Mouse (Mus musculus) liver, postnatal 0 days (tissue): Measurements from ENCODE around the gene Ankrd39. TPM values are rescaled to one million over a fixed set of nuclear protein-coding genes. Genes with fewer than 3 reads are reported as not detected.

ENCODE experiments used
- ATAC-seq: fragments of 200-750 bp; cut with Nextera tagmentation; 2 replicates; pipeline ENCODE4 v1.8.0; 2017; ENCODE audit warnings: mild to moderate bottlenecking, moderate library complexity
- DNase-seq: peaks from one replicate; pipeline ENCODE4 v3.0.0-alpha.2; 2016
- H3K27ac ChIP-seq: fragments of 300-500 bp; sonication (generic); 2 replicates; pipeline ENCODE4 v1.5.1; 2014; ENCODE audit warnings: antibody characterized with exemption, moderate library complexity, mild to moderate bottlenecking, low read depth
- H3K27me3 ChIP-seq: fragments of 300-500 bp; sonication (generic); 2 replicates; pipeline ENCODE4 v1.6.1; 2014; ENCODE audit warnings: low read length, control low read depth, mixed read lengths; ENCODE audit not compliant: insufficient read depth
- H3K36me3 ChIP-seq: fragments of 300-500 bp; sonication (generic); replicated peaks from 2 replicates; pipeline ENCODE4 v1.6.1; 2014; ENCODE audit warnings: mild to moderate bottlenecking, control low read depth, low read length, moderate library complexity, mixed read lengths; ENCODE audit not compliant: insufficient read depth
- H3K4me1 ChIP-seq: fragments of 300-500 bp; sonication (generic); 2 replicates; pipeline ENCODE4 v1.6.1; 2014; ENCODE audit warnings: antibody characterized with exemption, mild to moderate bottlenecking, control low read depth; ENCODE audit not compliant: insufficient read depth
- H3K4me2 ChIP-seq: fragments of 300-500 bp; sonication (generic); 2 replicates; pipeline ENCODE4 v1.6.1; 2014; ENCODE audit warnings: low read depth, mild to moderate bottlenecking, low read length, moderate library complexity, mixed read lengths
- H3K4me3 ChIP-seq: fragments of 300-500 bp; sonication (generic); 2 replicates; pipeline ENCODE4 v1.5.1; 2014; ENCODE audit warnings: low read depth, low read length
- H3K9ac ChIP-seq: fragments of 300-500 bp; sonication (generic); replicated peaks from 2 replicates; pipeline ENCODE4 v1.6.1; 2014; ENCODE audit warnings: mild to moderate bottlenecking, moderate library complexity
- H3K9me3 ChIP-seq: fragments of 300-500 bp; sonication (generic); 2 replicates; pipeline ENCODE4 v1.6.1; 2016; ENCODE audit warnings: mild to moderate bottlenecking, control low read depth, low read length, mixed read lengths
- CTCF ChIP-seq: sonication (generic); IDR thresholded peaks from 2 replicates; pipeline ENCODE4 v1.5.1; 2016; ENCODE audit warnings: antibody characterized with exemption, low read depth
- EP300 ChIP-seq: IDR thresholded peaks from 2 replicates; pipeline ENCODE4 v1.6.1; 2016; ENCODE audit warnings: antibody characterized with exemption, low read depth, mild to moderate bottlenecking
- WGBS: fragments of 180-500 bp; shearing (Covaris S2); extraction: QIAGEN DNeasy Blood & Tissue Kit; methylation state at CpG from one replicate; pipeline ENCODE4 v1.1.7; 2014; ENCODE audit not compliant: insufficient replicate concordance; 5-methylcytosine and 5-hydroxymethylcytosine counted together
- polyA plus RNA-seq: library from polyadenylated mRNA; unstranded; fragments of >200 nt; fragmentation: Nextera tagmentation; extraction: Ambion mirVana; gene quantifications from 2 replicates; pipeline ENCODE4 v1.2.1, GENCODE M21; 2015

Ankrd39 gene
- polyA plus RNA-seq, 1 experiment from 2014 or later, result 7.4 TPM

GRCm38 (mm10) chr1:36536397-36536728 lies 10.9 kb downstream of the Ankrd39 start:
- Histone ChIP-seq H3K9ac (no peak overlapping the region), H3K9me3 (no peaks in the 10 kb centered on the region), H3K27ac (peak overlapping the region; percentile 78), H3K4me1 (peaks cover 19% of the 10 kb centered on the region; the same call in 1 of the 2 replicates), H3K27me3 (no peaks in the 10 kb centered on the region), H3K4me3 (no peak overlapping the region), H3K4me2 (no peak overlapping the region), H3K36me3 (0 out of 2 replicates have a peak, but pooled peaks cover 8% of the 10 kb centered on the region)
- no peak for DNase-seq
- WGBS, result 60% methylated on average over 8 of the region's 8 CpGs
- no peak for ATAC-seq
- no peak for TF ChIP-seq EP300
- TF ChIP-seq CTCF, result no peak

GRCm38 (mm10) chr1:36535477-36536396 lies 11.5 kb downstream of the Ankrd39 start:
- 75% methylated on average over 11 of the region's 11 CpGs for WGBS
- no peaks in the 10 kb centered on the region for H3K27me3 ChIP-seq
- no peak overlapping the region for H3K4me3 ChIP-seq
- peak overlapping the region; percentile 78 for H3K27ac ChIP-seq
- 0 out of 2 replicates have a peak, but pooled peaks cover 8% of the 10 kb centered on the region for H3K36me3 ChIP-seq
- 0 out of 2 replicates have a peak overlapping the region, but pooled peaks have one; percentile 34 for H3K9ac ChIP-seq
- ATAC-seq (no peak), DNase-seq (no peak)
- TF ChIP-seq EP300, result no peak
- TF ChIP-seq CTCF, result no peak
- H3K9me3 ChIP-seq, result no peaks in the 10 kb centered on the region
- H3K4me1 ChIP-seq, result peaks cover 19% of the 10 kb centered on the region; the same call in 1 of the 2 replicates
- no peak overlapping the region for H3K4me2 ChIP-seq

GRCm38 (mm10) chr1:36534595-36535058 lies 12.6 kb downstream of the Ankrd39 start:
- no peak overlapping the region for H3K4me2 ChIP-seq
- H3K4me3 ChIP-seq, result no peak overlapping the region
- ATAC-seq (no peak), DNase-seq (no peak)
- H3K27ac ChIP-seq, result no peak overlapping the region
- H3K4me1 ChIP-seq, result peaks cover 17% of the 10 kb centered on the region; the same call in 1 of the 2 replicates
- H3K9ac ChIP-seq, result no peak overlapping the region
- no peak for TF ChIP-seq EP300
- no peak for TF ChIP-seq CTCF
- no peaks in the 10 kb centered on the region for H3K9me3 ChIP-seq
- WGBS, result 54% methylated on average over 6 of the region's 6 CpGs
- no peaks in the 10 kb centered on the region for H3K27me3 ChIP-seq
- H3K36me3 ChIP-seq, result no peaks in the 10 kb centered on the region

- H3K4me2 ChIP-seq, result no peak overlapping the region
- H3K27me3 ChIP-seq, result no peaks in the 10 kb centered on the region
- no peak for DNase-seq
- H3K36me3 ChIP-seq, result no peaks in the 10 kb centered on the region
- 87% methylated on average over 6 of the region's 6 CpGs for WGBS
- no peak overlapping the region for H3K27ac ChIP-seq
- H3K9ac ChIP-seq, result no peak overlapping the region
- ATAC-seq, result no peak
- no peaks in the 10 kb centered on the region for H3K9me3 ChIP-seq
- H3K4me3 ChIP-seq, result no peak overlapping the region
- no peak for TF ChIP-seq EP300
- no peak for TF ChIP-seq CTCF
- peaks cover 16% of the 10 kb centered on the region; the same call in 1 of the 2 replicates for H3K4me1 ChIP-seq
Measured at GRCm38 (mm10) chr1:36533546-36533945, 13.7 kb downstream of the Ankrd39 start.

- Histone ChIP-seq H3K27me3 (no peaks in the 10 kb centered on the region), H3K36me3 (no peaks in the 10 kb centered on the region), H3K9ac (no peak overlapping the region), H3K4me3 (no peak overlapping the region), H3K4me2 (no peak overlapping the region), H3K9me3 (no peaks in the 10 kb centered on the region), H3K27ac (no peak overlapping the region), H3K4me1 (peaks cover 20% of the 10 kb centered on the region)
- ATAC-seq, result no peak
- WGBS, result 88% methylated on average over 12 of the region's 12 CpGs
- no peak for DNase-seq
- TF ChIP-seq CTCF (no peak), EP300 (no peak)
Measured at GRCm38 (mm10) chr1:36531461-36531860, 15.8 kb downstream of the Ankrd39 start.

GRCm38 (mm10) chr1:36530962-36531361 lies 16.3 kb downstream of the Ankrd39 start:
- Histone ChIP-seq H3K9ac (no peak overlapping the region), H3K36me3 (peaks cover under 1% of the 10 kb centered on the region; the same call in 1 of the 2 replicates), H3K27ac (no peak overlapping the region), H3K27me3 (no peaks in the 10 kb centered on the region), H3K4me3 (no peak overlapping the region), H3K9me3 (no peaks in the 10 kb centered on the region), H3K4me1 (peaks cover 20% of the 10 kb centered on the region), H3K4me2 (no peak overlapping the region)
- DNase-seq (no peak), ATAC-seq (no peak)
- TF ChIP-seq EP300 (no peak), CTCF (no peak)
- WGBS, result 85% methylated on average over 7 of the region's 7 CpGs
